Mouse (Mus musculus) CH12.LX (cell line): ENCODE data around the gene Krt9. TPM values are rescaled to one million over a fixed set of nuclear protein-coding genes. Genes with fewer than 3 reads are reported as not detected.

Experiments
- DNase-seq: peaks from one replicate; pipeline ENCODE4 v3.0.0-alpha.2; 2013; ENCODE audit errors: extremely low read depth
- H3K27ac ChIP-seq: 2 replicates; pipeline ENCODE4 v1.5.1; 2012; ENCODE audit warnings: low read depth, mild to moderate bottlenecking, control low read depth, moderate library complexity; ENCODE audit not compliant: insufficient read depth
- H3K27me3 ChIP-seq: replicated peaks from 2 replicates; pipeline ENCODE3; 2012; ENCODE audit warnings: inconsistent platforms
- H3K36me3 ChIP-seq, 2 experiments: replicated peaks in 1 of 2; 2 replicates each; pipeline versions ENCODE3 to v1.6.1; 2012; ENCODE audit warnings: inconsistent platforms in 1 of 2, low read length in 1 of 2, mild to moderate bottlenecking in 1 of 2, mixed read lengths in 1 of 2, moderate library complexity in 1 of 2; ENCODE audit not compliant: control insufficient read depth in 1 of 2, insufficient read depth in 1 of 2
- H3K4me1 ChIP-seq, 2 experiments: 2 replicates each; pipeline ENCODE4 v1.6.1; 2012; ENCODE audit warnings: inconsistent platforms in 1 of 2, moderate library complexity in 1 of 2; ENCODE audit not compliant: insufficient read depth in 2 of 2, control insufficient read depth in 1 of 2
- H3K4me2 ChIP-seq: 2 replicates; pipeline ENCODE4 v1.6.1; 2012; ENCODE audit warnings: low read depth, mild to moderate bottlenecking, control low read depth; ENCODE audit not compliant: poor library complexity, insufficient read depth, severe bottlenecking
- H3K4me3 ChIP-seq, 3 experiments: fragments of 150-350 bp in 1 of 3; sonication (generic) in 1 of 3; replicated peaks in 1 of 3; 2 replicates each; pipeline versions ENCODE3 to v1.5.1; 2011 to 2012; ENCODE audit warnings: low read depth in 2 of 3, low read length in 2 of 3, mild to moderate bottlenecking in 2 of 3, moderate library complexity in 2 of 3, control low read depth in 1 of 3, improper control_type of control experiment in 1 of 3, inconsistent platforms in 1 of 3, mixed read lengths in 1 of 3; ENCODE audit not compliant: poor library complexity in 1 of 3
- H3K79me2 ChIP-seq: replicated peaks from 2 replicates; pipeline ENCODE4 v1.6.1; 2012; ENCODE audit warnings: mild to moderate bottlenecking, moderate library complexity; ENCODE audit not compliant: control insufficient read depth, poor library complexity, insufficient read depth, severe bottlenecking; ENCODE audit errors: extremely low read depth
- H3K9ac ChIP-seq: 2 replicates; pipeline ENCODE4 v1.6.1; 2012; ENCODE audit warnings: low read depth, mild to moderate bottlenecking, control low read depth, moderate library complexity; ENCODE audit not compliant: insufficient read depth
- H3K9me3 ChIP-seq: replicated peaks from 2 replicates; pipeline ENCODE3; 2012; ENCODE audit warnings: low read length, inconsistent platforms, mixed read lengths
- BHLHE40 ChIP-seq: IDR thresholded peaks from 2 replicates; pipeline ENCODE4 v1.6.1; 2011; ENCODE audit warnings: mild to moderate bottlenecking, low read depth, low read length, improper control_type of control experiment
- CHD1 ChIP-seq: IDR thresholded peaks from 2 replicates; pipeline ENCODE4 v1.6.1; 2012; ENCODE audit warnings: low read depth, low read length, improper control_type of control experiment, inconsistent platforms
- CHD2 ChIP-seq: IDR thresholded peaks from 2 replicates; pipeline ENCODE4 v1.6.1; 2011; ENCODE audit warnings: low read length, improper control_type of control experiment
- E2F4 ChIP-seq: IDR thresholded peaks from 2 replicates; pipeline ENCODE4 v1.6.1; 2011; ENCODE audit warnings: low read depth, low read length, improper control_type of control experiment; ENCODE audit not compliant: insufficient replicate concordance
- ELF1 ChIP-seq: IDR thresholded peaks from 2 replicates; pipeline ENCODE4 v1.6.1; 2014; ENCODE audit warnings: low read depth, mild to moderate bottlenecking, inconsistent platforms, low read length, improper control_type of control experiment
- EP300 ChIP-seq: IDR thresholded peaks from 2 replicates; pipeline ENCODE4 v1.6.1; 2011; ENCODE audit warnings: low read length, improper control_type of control experiment
- ETS1 ChIP-seq: conservative IDR thresholded peaks from 2 replicates; pipeline ENCODE4 v1.6.1; 2012; ENCODE audit warnings: low read depth, mild to moderate bottlenecking, inconsistent platforms, low read length, improper control_type of control experiment, moderate library complexity
- IRF4 ChIP-seq: IDR thresholded peaks from 2 replicates; pipeline ENCODE4 v1.6.1; 2014; ENCODE audit warnings: low read depth, mild to moderate bottlenecking, inconsistent platforms, low read length, improper control_type of control experiment
- JUN ChIP-seq: IDR thresholded peaks from 2 replicates; pipeline ENCODE4 v1.6.1; 2011; ENCODE audit warnings: low read depth, mild to moderate bottlenecking, low read length, improper control_type of control experiment, moderate library complexity; ENCODE audit not compliant: insufficient read depth
- JUND ChIP-seq: conservative IDR thresholded peaks from 2 replicates; pipeline ENCODE4 v1.6.1; 2011; ENCODE audit warnings: low read depth, low read length, improper control_type of control experiment
- KAT2A ChIP-seq: IDR thresholded peaks from 2 replicates; pipeline ENCODE4 v1.6.1; 2012; ENCODE audit warnings: low read length, improper control_type of control experiment, inconsistent platforms; ENCODE audit not compliant: insufficient replicate concordance
- MAFK ChIP-seq: IDR thresholded peaks from 2 replicates; pipeline ENCODE4 v1.6.1; 2011; ENCODE audit warnings: low read length, improper control_type of control experiment; ENCODE audit not compliant: insufficient replicate concordance
- MEF2A ChIP-seq: IDR thresholded peaks from 2 replicates; pipeline ENCODE4 v1.6.1; 2014; ENCODE audit warnings: low read depth, mild to moderate bottlenecking, inconsistent platforms, low read length, improper control_type of control experiment, borderline replicate concordance
- MXI1 ChIP-seq: IDR thresholded peaks from 2 replicates; pipeline ENCODE4 v1.6.1; 2011; ENCODE audit warnings: mild to moderate bottlenecking, low read depth, low read length, improper control_type of control experiment
- MYC ChIP-seq: IDR thresholded peaks from 2 replicates; pipeline ENCODE4 v1.6.1; 2011; ENCODE audit warnings: low read depth, mild to moderate bottlenecking, improper control_type of control experiment, low read length
- NELFE ChIP-seq: IDR thresholded peaks from 2 replicates; pipeline ENCODE4 v1.6.1; 2011; ENCODE audit warnings: low read depth, low read length, improper control_type of control experiment
- PAX5 ChIP-seq: IDR thresholded peaks from 2 replicates; pipeline ENCODE4 v1.6.1; 2012; ENCODE audit warnings: low read length, inconsistent platforms, mixed read lengths
- POLR2A ChIP-seq: IDR thresholded peaks from 2 replicates; pipeline ENCODE4 v1.6.1; 2011; ENCODE audit warnings: low read depth, mild to moderate bottlenecking, improper control_type of control experiment, low read length
- POLR2AphosphoS2 ChIP-seq: IDR thresholded peaks from 2 replicates; pipeline ENCODE4 v1.6.1; 2011; ENCODE audit warnings: low read depth, low read length, improper control_type of control experiment
- SMC3 ChIP-seq: IDR thresholded peaks from 2 replicates; pipeline ENCODE4 v1.6.1; 2011; ENCODE audit warnings: low read depth, low read length, improper control_type of control experiment
- TCF12 ChIP-seq: IDR thresholded peaks from 2 replicates; pipeline ENCODE4 v1.6.1; 2014; ENCODE audit warnings: low read depth, mild to moderate bottlenecking, inconsistent platforms, low read length, improper control_type of control experiment
- USF1 ChIP-seq: IDR thresholded peaks from 2 replicates; pipeline ENCODE4 v1.6.1; 2014; ENCODE audit warnings: low read depth, mild to moderate bottlenecking, inconsistent platforms, low read length, improper control_type of control experiment
- ZKSCAN1 ChIP-seq: IDR thresholded peaks from 2 replicates; pipeline ENCODE4 v1.6.1; 2012; ENCODE audit warnings: low read depth, inconsistent platforms, low read length, improper control_type of control experiment, borderline replicate concordance
- ZMIZ1 ChIP-seq: IDR thresholded peaks from 2 replicates; pipeline ENCODE4 v1.6.1; 2012; ENCODE audit warnings: low read depth, mild to moderate bottlenecking, inconsistent platforms, low read length, improper control_type of control experiment
- dilution Hi-C: fragments of 300-500 bp; cut with MboI; formaldehyde crosslinking; loops from 2 replicates; pipeline ENCODE4 v1.14.3; 2020; ENCODE audit warnings: low sequenced_read_pairs; ENCODE audit not compliant: extremely low pct_unique_long_range_greater_than_20kb, extremely low pct_ligation_motif_present
- in situ Hi-C: fragments of 300-500 bp; cut with MboI; formaldehyde crosslinking; loops from 3 replicates; pipeline ENCODE4 v1.14.3; 2019; ENCODE audit warnings: low sequenced_read_pairs, low pct_ligation_motif_present, low pct_unique_long_range_greater_than_20kb, mixed read lengths
- polyA plus RNA-seq: library from polyadenylated mRNA; unstranded; fragments of >175 nt; gene quantifications from 2 replicates; pipeline ENCODE4 v1.2.1, GENCODE M21; 2012; ENCODE audit warnings: low read depth; ENCODE audit not compliant: insufficient read length
- total RNA-seq, 2 experiments: library from RNA; depleted of rRNA; stranded (reverse); fragments of 300-350 nt in 1 of 2; fragments of >200 nt in 1 of 2; gene quantifications; 2 replicates each; pipeline ENCODE4 v1.2.3; 2012 to 2014

Gene Krt9
- total and polyA plus RNA-seq, 3 experiments = not detected

DNA sequence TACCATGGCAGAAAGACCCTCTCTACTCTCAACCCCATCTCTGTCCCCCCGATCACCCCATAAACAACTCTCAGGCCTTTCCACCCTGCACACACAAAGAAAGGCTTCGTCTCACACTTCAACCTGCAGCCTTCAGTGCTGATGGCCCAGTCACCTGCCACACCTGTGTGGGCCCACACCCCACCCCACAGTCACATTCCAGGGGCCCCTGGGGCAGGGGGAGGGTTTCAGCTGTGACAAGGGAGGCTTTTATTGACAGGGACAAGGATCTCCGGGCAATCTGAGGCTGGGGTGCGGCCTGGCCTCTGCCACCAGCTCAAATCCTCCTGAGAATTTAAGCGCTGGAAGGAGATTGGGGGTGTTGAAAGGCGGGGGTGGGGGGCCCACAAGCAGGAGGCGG lies 54.2 kb downstream of the Krt9 start:
- no peaks in the 10 kb centered on the region for H3K79me2 ChIP-seq
- dilution Hi-C loops = no loop called here
- no peaks in the 10 kb centered on the region for H3K4me1 ChIP-seq
- H3K4me2 ChIP-seq = no peak overlapping the region
- no peaks in the 10 kb centered on the region for H3K9me3 ChIP-seq
- TF ChIP-seq JUND (no peak), JUN (no peak), EP300 (no peak), E2F4 (no peak), IRF4 (no peak), SMC3 (no peak), KAT2A (no peak), USF1 (no peak), CHD2 (no peak), PAX5 (no peak), ETS1 (no peak), MEF2A (no peak), ZMIZ1 (no peak), MYC (no peak), TCF12 (no peak), ZKSCAN1 (no peak), BHLHE40 (no peak)
- no peak overlapping the region for H3K4me3 ChIP-seq
- no peak for DNase-seq
- in situ Hi-C loops = no loop called here
- no peak overlapping the region for H3K27ac ChIP-seq
- peaks cover 86% of the 10 kb centered on the region for H3K27me3 ChIP-seq
- H3K36me3 ChIP-seq = no peaks in the 10 kb centered on the region
- H3K9ac ChIP-seq = no peak overlapping the region

DNA sequence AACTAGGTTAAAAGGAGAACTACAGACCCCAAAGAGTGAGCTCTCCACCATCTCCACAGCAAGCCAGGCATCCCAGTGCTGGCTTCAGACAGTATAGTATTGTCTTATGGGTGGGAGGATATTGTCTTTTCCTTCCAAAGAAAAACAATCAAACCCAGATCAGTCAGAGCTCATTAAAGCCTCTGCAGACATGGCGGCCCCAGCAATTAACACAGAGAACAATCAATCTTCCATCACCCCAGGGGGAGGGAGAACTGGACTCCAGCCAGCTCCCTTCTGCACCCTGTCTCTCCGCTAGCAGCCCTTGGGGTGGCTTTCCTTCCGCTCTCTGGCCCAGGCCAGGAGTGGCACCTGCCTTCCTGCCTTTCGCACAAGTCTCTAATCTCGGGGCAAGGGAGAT lies 55.4 kb downstream of the Krt9 start:
- Histone ChIP-seq H3K27ac (no peak overlapping the region), H3K4me1 (no peaks in the 10 kb centered on the region), H3K9me3 (no peaks in the 10 kb centered on the region), H3K36me3 (no peaks in the 10 kb centered on the region), H3K9ac (no peak overlapping the region), H3K79me2 (no peaks in the 10 kb centered on the region), H3K27me3 (peaks cover 96% of the 10 kb centered on the region), H3K4me3 (no peak overlapping the region), H3K4me2 (no peak overlapping the region)
- TF ChIP-seq BHLHE40 = no peak
- TF ChIP-seq USF1 = no peak
- no peak for TF ChIP-seq CHD1
- no peak for TF ChIP-seq POLR2AphosphoS2
- no peak for TF ChIP-seq ELF1
- TF ChIP-seq NELFE = no peak
- no peak for TF ChIP-seq JUN
- TF ChIP-seq IRF4 = no peak
- no peak for TF ChIP-seq MAFK
- TF ChIP-seq TCF12 = no peak
- no peak for TF ChIP-seq E2F4
- TF ChIP-seq ZMIZ1 = no peak
- TF ChIP-seq POLR2A = no peak
- no peak for TF ChIP-seq MXI1
- dilution Hi-C loops = no loop called here
- in situ Hi-C loops = no loop called here
- DNase-seq = no peak

Other genes starting within 250 kb of the Krt9 start
Only the 20 nearest of the 26 such genes appear.
- gene Krtap16-1, start 206.6 kb downstream of the Krt9 start, total RNA-seq (2012; rRNA removed) = not detected in 2 replicates
- not detected in 2 replicates for gene Krtap16-1, start 206.6 kb downstream of the Krt9 start, total RNA-seq (2014; rRNA removed)
- gene Krtap16-1, start 206.6 kb downstream of the Krt9 start, polyA plus RNA-seq = not detected in 2 replicates
- gene Krtap17-1, start 199.3 kb downstream of the Krt9 start, total RNA-seq (2012; rRNA removed) = not detected in 2 replicates
- gene Krtap17-1, start 199.3 kb downstream of the Krt9 start, total RNA-seq (2014; rRNA removed) = not detected in 2 replicates
- not detected in 2 replicates for gene Krtap17-1, start 199.3 kb downstream of the Krt9 start, polyA plus RNA-seq
- gene Krt33a, start 177.0 kb downstream of the Krt9 start, total RNA-seq (2012; rRNA removed) = not detected in 2 replicates
- gene Krt33a, start 177.0 kb downstream of the Krt9 start, total RNA-seq (2014; rRNA removed) = not detected in 2 replicates
- not detected in 2 replicates for gene Krt33a, start 177.0 kb downstream of the Krt9 start, polyA plus RNA-seq
- not detected in 2 replicates for gene Krt33b, start 163.4 kb downstream of the Krt9 start, total RNA-seq (2012; rRNA removed)
- not detected in 2 replicates for gene Krt33b, start 163.4 kb downstream of the Krt9 start, total RNA-seq (2014; rRNA removed)
- gene Krt33b, start 163.4 kb downstream of the Krt9 start, polyA plus RNA-seq = not detected in 2 replicates
- not detected in 2 replicates for gene Krt34, start 151.7 kb downstream of the Krt9 start, total RNA-seq (2012; rRNA removed)
- not detected in 2 replicates for gene Krt34, start 151.7 kb downstream of the Krt9 start, total RNA-seq (2014; rRNA removed)
- gene Krt34, start 151.7 kb downstream of the Krt9 start, polyA plus RNA-seq = not detected in 2 replicates
- not detected in 2 replicates for gene Krt31, start 142.7 kb downstream of the Krt9 start, total RNA-seq (2012; rRNA removed)
- not detected in 2 replicates for gene Krt31, start 142.7 kb downstream of the Krt9 start, total RNA-seq (2014; rRNA removed)
- not detected in 2 replicates for gene Krt31, start 142.7 kb downstream of the Krt9 start, polyA plus RNA-seq
- not detected in 2 replicates for gene Krt32, start 105.0 kb downstream of the Krt9 start, total RNA-seq (2012; rRNA removed)
- not detected in 2 replicates for gene Krt32, start 105.0 kb downstream of the Krt9 start, total RNA-seq (2014; rRNA removed)
- not detected in 2 replicates for gene Krt32, start 105.0 kb downstream of the Krt9 start, polyA plus RNA-seq
- gene Krt35, start 97.0 kb downstream of the Krt9 start, total RNA-seq (2012; rRNA removed) = not detected in 2 replicates
- not detected in 2 replicates for gene Krt35, start 97.0 kb downstream of the Krt9 start, total RNA-seq (2014; rRNA removed)
- not detected in 2 replicates for gene Krt35, start 97.0 kb downstream of the Krt9 start, polyA plus RNA-seq
- not detected in 2 replicates for gene Krt36, start 87.6 kb downstream of the Krt9 start, total RNA-seq (2012; rRNA removed)
- not detected in 2 replicates for gene Krt36, start 87.6 kb downstream of the Krt9 start, total RNA-seq (2014; rRNA removed)
- not detected in 2 replicates for gene Krt36, start 87.6 kb downstream of the Krt9 start, polyA plus RNA-seq
- not detected in 2 replicates for gene Krt13, start 71.7 kb downstream of the Krt9 start, total RNA-seq (2012; rRNA removed)
- not detected in 2 replicates for gene Krt13, start 71.7 kb downstream of the Krt9 start, total RNA-seq (2014; rRNA removed)
- gene Krt13, start 71.7 kb downstream of the Krt9 start, polyA plus RNA-seq = not detected in 2 replicates
- 0.21 TPM in 2 replicates for gene Krt15, start 57.3 kb downstream of the Krt9 start, total RNA-seq (2012; rRNA removed)
- not detected in 2 replicates for gene Krt15, start 57.3 kb downstream of the Krt9 start, total RNA-seq (2014; rRNA removed)
- not detected in 2 replicates for gene Krt15, start 57.3 kb downstream of the Krt9 start, polyA plus RNA-seq
- 0.17 TPM in 1 of 2 replicates, not detected in the other for gene Krt19, start 44.6 kb downstream of the Krt9 start, total RNA-seq (2012; rRNA removed)
- not detected in 2 replicates for gene Krt19, start 44.6 kb downstream of the Krt9 start, total RNA-seq (2014; rRNA removed)
- gene Krt19, start 44.6 kb downstream of the Krt9 start, polyA plus RNA-seq = not detected in 2 replicates
- not detected in 2 replicates for gene Krt14, start 14.3 kb upstream of the Krt9 start, total RNA-seq (2012; rRNA removed)
- not detected in 2 replicates for gene Krt14, start 14.3 kb upstream of the Krt9 start, total RNA-seq (2014; rRNA removed)
- gene Krt14, start 14.3 kb upstream of the Krt9 start, polyA plus RNA-seq = not detected in 2 replicates
- 0.08 TPM in 1 of 2 replicates, not detected in the other for gene Krt16, start 55.7 kb upstream of the Krt9 start, total RNA-seq (2012; rRNA removed)
- gene Krt16, start 55.7 kb upstream of the Krt9 start, total RNA-seq (2014; rRNA removed) = not detected in 2 replicates
- gene Krt16, start 55.7 kb upstream of the Krt9 start, polyA plus RNA-seq = not detected in 2 replicates
- gene Krt17, start 67.8 kb upstream of the Krt9 start, total RNA-seq (2012; rRNA removed) = 0.76 and 0.97 TPM in 2 replicates
- gene Krt17, start 67.8 kb upstream of the Krt9 start, total RNA-seq (2014; rRNA removed) = 0.15 TPM in 1 of 2 replicates, not detected in the other
- gene Krt17, start 67.8 kb upstream of the Krt9 start, polyA plus RNA-seq = not detected in 2 replicates
- not detected in 2 replicates for gene Krt42, start 76.6 kb upstream of the Krt9 start, total RNA-seq (2012; rRNA removed)
- gene Krt42, start 76.6 kb upstream of the Krt9 start, total RNA-seq (2014; rRNA removed) = not detected in 2 replicates
- not detected in 2 replicates for gene Krt42, start 76.6 kb upstream of the Krt9 start, polyA plus RNA-seq
- gene Eif1, start 126.6 kb upstream of the Krt9 start, total RNA-seq (2012; rRNA removed) = 249 and 265 TPM in 2 replicates
- 401 and 406 TPM in 2 replicates for gene Eif1, start 126.6 kb upstream of the Krt9 start, total RNA-seq (2014; rRNA removed)
- gene Eif1, start 126.6 kb upstream of the Krt9 start, polyA plus RNA-seq = 989 and 1,001 TPM in 2 replicates
- not detected in 2 replicates for gene Gast, start 141.2 kb upstream of the Krt9 start, total RNA-seq (2012; rRNA removed)
- gene Gast, start 141.2 kb upstream of the Krt9 start, total RNA-seq (2014; rRNA removed) = not detected in 2 replicates
- not detected in 2 replicates for gene Gast, start 141.2 kb upstream of the Krt9 start, polyA plus RNA-seq
- 0.21 and 0.34 TPM in 2 replicates for gene Hap1, start 162.9 kb upstream of the Krt9 start, total RNA-seq (2012; rRNA removed)
- not detected in 2 replicates for gene Hap1, start 162.9 kb upstream of the Krt9 start, total RNA-seq (2014; rRNA removed)
- gene Hap1, start 162.9 kb upstream of the Krt9 start, polyA plus RNA-seq = 0.22 TPM in 1 of 2 replicates, not detected in the other
- 0.92 and 1.1 TPM in 2 replicates for gene Jup, start 204.5 kb upstream of the Krt9 start, total RNA-seq (2012; rRNA removed)
- gene Jup, start 204.5 kb upstream of the Krt9 start, total RNA-seq (2014; rRNA removed) = 0.34 and 0.68 TPM in 2 replicates
- gene Jup, start 204.5 kb upstream of the Krt9 start, polyA plus RNA-seq = 1.3 and 1.4 TPM in 2 replicates